Mouse (Mus musculus): ENCODE results near the gene Adgrb2.

Gene Adgrb2

DNA sequence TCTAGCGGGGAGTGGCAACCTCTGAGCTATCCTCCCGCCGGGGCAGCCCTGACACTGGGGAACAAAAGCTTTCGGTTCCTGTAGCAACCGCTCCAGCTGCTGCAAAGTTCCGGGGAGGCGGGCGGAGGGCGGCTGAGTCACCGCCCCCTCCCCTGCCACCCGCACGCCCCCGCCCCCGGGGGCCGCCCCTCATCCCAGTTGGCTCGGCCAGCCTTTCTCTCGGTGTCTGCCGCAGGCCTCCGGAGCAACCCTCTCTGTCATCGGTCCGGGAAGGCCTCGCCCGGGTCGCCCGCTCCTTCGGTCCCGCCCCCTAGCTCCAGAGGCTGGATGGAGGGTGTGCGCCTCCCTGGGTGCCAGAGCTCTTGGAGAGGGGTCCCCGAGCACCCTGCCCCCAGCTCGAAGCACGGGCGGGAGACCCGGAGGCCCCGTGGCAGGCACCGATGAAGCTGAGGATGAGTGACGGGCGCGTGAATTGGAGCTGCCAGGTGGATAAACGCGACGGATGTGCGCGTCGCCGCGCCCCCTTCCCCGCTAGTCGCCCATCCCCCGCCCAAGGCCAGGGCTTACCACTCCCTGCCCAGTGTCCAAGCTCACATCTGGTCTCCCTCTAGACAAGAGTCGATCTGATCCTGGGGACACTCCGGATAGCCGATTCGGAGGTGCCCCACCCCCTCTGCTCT is 3.3 kb downstream of the Adgrb2 start:
- no peak for DNase-seq (ENCODE audit: low read depth)

DNA sequence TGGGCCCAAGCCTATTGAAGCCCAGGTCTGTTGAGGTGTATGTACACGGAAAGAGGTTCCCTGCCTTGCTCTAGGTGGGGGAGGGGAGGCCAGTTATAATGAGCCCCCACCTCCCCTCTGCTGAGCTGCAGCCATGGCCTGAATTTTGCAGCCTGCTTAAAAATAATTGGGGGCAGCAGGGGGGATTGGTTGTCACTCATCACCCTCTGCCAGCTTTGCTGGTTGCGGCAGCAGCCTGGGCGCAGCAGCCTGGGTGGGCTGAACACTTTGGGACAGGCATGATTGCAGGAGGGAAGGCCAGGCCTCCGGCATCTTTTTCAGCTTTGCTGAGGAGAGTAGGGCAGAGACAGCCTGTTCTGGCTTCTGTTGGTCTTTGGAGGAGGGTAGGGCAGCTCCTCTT is 5.3 kb downstream of the Adgrb2 start:
- DNase-seq (ENCODE audit: low read depth) = no peak

DNA sequence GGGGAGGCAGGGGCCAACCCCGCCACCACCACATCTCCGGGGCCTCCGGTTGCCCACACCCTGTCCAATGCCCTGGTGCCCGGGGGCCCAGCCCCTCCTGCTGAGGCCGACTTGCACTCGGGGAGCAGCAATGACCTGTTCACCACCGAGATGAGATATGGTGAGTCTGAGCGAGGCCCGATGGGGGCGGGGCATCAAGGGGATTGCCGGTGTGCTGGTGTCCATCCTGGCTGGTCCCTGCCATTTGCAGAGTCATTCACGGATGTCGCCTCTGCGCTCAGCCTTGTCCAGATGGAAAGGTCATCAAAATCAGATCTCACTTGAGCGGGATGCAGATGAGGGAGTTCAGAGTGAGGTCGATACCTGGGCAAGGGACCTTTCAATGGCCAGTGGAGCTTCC is 8.1 kb downstream of the Adgrb2 start:
- DNase-seq (ENCODE audit: low read depth) = no peak

DNA sequence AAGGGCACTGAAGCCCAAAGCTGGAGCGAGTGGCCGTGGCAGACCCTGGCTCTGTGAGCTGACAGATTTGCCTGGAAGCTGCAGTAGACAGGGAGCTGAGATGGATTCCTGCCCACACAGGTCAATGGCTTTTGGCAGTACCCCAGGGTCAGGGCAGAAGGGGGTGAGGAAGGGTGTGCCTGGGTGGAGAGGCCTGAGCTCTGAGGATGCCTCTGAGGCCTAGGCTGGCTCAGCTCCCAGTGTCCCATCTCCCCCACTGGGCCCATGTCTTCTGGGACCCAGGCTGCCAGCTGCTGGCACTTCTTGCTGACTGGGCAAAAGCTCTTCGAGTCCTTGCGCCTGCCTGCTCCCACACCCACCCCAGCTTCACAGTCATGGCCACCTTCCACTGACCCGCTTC is 8.5 kb downstream of the Adgrb2 start:
- DNase-seq (ENCODE audit: low read depth) = no peak

DNA sequence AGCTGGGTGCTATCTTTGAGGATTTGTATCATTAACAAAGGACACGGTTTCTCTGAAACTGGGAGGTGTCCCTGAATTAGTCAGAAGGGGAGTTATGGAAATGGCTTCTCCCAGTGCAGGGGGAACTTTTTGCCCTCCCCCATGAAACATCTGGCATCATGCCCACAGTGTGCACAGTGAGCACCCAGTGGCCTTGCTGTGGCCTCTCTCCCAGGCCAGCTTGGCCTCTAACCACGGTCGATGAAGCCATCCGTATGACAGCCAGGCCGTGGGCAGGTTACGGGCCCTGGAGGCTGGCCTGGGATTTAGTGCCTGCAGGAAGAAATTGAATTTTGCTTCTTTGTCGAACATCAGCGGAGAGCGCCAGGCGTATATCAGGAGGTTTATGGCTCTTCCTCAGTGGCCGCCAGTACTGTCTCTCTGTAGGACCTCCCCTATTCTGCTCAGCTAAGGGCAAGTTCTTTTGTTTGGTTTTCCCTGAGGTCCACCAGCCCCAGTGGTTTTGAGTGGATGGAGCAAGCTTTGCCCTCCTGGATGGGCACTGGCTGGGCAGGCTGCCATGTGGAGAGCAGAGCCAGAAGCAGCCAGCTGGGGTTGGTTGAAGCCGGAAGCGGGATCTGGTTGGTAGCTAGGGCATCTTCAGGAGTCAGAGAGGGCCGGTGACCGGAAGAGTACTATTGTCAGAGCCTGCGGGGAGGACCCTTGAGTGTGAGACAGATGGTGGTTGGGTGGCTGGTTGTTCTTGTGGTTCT is 9.4 kb downstream of the Adgrb2 start:
- DNase-seq (ENCODE audit: low read depth) = no peak

DNA sequence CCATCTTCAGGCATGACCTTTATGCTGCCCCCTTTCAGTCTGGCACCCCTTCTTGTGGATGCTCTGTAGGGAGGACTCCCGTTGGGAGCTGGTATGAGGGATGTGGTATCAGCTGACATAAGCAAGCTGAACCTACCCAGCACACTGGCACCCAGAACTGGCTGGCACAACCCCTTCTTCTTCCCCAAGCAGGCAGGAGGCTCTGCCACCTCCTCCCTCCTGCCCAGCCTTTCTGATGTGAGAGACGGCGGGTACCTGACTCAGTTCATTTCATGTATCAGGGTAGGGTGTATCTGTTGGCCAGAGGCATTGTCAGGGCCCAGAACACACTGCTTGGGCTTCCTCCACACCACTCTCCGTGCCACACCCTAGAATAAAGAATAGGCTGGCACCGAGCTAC is 10.1 kb downstream of the Adgrb2 start:
- DNase-seq (ENCODE audit: low read depth) = no peak

DNA sequence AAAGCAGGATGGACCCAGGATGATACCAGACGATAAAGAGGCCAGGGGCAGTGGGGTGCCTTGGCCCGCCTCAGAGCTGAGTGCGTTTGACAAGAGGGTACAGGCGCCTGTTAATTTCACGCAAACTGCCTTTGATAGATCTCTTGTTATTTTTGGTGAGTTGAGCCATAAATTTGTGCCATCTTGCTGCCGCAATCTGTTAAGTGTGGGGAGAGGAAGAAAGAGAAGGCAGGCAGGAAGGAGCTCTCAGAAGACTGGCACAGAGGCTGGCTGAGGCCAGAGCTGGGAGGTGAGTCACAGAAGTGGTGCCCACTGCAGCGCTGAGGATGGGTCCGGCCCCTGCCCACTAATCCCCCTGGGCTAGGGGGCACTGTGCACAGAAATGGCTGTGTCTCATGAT is 10.6 kb downstream of the Adgrb2 start:
- DNase-seq (ENCODE audit: low read depth) = no peak

DNA sequence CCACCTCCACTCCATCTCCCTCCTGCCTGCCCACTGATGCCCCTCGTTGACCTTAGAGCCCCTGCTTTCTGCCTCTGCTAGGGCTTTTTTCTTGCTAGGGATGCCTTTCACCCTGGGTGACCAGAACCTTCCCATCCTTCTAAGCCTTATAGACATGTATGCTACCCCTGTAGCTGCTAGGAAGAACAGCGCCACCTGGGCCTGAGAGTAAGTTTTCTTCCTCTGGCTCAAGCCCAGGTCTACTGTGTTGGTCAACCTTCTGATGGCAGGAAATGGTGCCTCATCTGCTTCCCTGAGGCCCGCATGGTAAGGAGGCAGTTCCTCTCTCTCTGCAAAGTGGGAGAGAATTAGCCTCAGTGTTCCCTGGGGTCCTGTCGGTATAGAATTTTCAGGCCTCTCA is 11.3 kb downstream of the Adgrb2 start:
- no peak for DNase-seq (ENCODE audit: low read depth)

DNA sequence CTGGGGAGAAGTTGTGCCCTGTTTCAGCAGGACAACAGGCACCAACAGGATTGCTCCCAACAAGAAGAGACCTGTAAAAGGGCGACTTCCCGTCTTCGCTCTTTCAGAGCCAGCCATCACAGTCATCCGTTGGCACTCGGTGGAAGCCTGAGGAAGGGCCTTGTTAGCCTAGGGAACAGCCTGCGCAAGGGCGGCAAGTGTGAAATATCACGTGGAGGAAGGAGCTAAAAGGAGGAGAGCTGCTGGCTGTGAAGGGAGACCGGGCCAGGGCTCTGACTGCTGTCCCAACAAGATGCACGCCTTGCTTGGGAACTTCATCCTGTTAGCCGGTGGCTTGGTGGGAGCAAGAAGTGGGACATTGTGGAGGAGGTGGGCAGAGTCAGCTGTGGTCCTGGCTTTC is 13.5 kb downstream of the Adgrb2 start:
- no peak for DNase-seq (ENCODE audit: low read depth)

DNA sequence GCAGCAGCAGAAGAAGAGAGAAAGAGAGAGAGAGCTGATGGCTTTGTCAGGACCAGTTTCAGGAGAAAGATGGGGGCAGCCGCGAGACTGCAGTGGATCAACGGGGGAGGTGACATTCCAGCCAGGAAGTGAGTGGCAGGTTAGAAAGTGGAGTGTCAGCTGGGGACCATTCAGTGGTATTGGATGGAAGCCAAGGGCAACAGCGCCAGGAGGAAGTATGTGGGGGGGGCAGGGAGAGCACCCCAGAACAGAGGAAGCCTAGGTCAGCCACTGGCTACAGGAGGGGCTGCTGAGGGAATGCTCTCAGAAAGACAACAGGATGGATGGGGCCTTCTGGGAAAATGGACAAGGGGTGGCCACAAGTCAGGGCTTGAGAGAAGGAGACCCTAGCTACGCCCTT is 17.0 kb downstream of the Adgrb2 start:
- no peak for DNase-seq (ENCODE audit: low read depth)

DNA sequence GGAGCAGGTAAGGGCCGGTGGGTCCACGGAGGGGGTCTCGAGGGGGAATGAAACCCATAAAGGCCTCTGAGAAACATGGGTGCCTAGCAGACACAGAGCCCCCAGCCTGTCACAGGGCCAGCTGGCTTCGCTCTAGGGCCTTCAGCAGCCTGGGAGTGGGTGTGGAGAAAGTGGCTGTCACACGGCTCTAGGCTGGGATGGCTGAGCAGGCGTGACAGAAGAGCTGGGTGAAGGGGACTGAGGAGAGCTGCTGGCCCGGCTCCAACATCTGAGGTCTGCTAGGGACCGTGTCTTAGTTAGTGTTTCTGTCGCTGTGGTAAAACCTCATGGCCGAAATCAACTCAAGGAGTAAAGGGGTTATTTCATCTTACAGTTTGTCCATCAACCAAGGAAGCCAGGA is 17.5 kb downstream of the Adgrb2 start:
- DNase-seq (ENCODE audit: low read depth) = no peak

DNA sequence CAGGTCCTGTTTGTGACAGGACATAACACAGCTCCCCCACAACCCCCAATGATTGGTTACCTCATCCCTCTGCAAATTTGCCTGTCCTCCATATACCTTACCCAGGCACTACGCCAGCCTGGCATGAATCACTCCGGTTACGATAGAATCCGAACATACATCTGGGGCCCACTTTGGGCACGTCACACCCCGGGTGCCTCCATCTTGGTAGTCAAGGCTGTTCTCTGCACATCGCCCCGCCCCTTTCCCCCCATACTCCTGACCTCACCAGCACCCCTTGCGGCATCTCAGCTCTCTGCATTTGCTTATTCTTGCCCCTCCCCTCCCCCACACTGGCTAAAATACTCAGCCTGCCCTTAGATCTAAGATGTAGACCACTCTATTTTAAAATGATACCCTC is 20.9 kb downstream of the Adgrb2 start:
- DNase-seq (ENCODE audit: low read depth) = no peak

DNA sequence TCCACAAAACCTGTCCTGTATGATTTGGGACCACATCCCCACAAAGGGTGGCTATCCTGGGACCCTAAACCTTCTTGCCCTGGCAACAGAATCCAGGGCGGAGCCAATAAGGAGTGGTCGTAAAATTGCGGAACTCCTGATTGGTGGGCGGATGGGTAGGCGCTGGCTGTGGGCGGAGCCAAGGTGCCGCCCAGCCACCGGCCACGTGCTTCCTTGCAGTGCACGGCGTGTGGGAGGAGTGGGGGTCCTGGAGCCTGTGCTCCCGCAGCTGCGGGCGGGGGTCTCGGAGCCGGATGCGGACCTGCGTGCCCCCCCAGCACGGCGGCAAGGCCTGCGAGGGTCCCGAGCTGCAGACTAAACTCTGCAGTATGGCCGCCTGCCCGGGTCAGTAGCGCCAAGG is 21.9 kb downstream of the Adgrb2 start:
- DNase-seq (ENCODE audit: low read depth) = no peak

DNA sequence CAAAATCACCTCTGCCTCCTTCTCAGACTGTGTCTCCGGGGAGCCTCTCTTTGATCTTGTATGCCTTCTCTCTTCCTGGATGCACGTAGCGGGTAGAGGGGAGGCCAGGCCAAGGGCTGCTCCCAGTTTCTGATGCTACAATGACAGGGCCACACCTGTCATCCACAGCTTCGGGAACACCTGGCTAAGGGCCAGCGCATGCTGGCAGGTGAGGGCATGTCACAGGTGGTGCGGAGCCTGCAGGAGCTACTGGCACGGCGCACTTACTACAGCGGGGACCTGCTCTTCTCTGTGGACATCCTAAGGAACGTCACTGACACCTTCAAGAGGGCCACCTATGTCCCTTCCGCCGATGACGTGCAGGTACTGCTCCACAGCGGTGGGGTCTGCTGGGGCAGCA is 24.4 kb downstream of the Adgrb2 start:
- DNase-seq (ENCODE audit: low read depth) = no peak

DNA sequence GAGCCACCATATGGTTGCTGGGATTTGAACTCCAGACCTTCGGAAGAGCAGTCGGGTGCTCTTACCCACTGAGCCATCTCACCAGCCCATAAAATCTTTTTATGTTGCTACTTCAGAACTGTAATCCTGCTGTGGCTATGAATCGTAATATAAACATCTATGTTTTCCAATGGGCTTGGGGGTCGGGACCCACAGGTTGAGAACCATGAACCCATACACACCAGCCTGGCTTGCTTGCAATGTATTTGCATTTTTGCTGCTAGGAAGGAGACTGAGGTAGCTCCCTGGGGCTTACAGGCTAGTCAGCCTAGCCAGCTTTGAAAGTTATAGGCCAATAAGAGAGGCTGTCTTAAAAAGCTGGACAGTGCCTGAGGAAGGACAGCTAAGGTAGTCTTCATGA is 26.1 kb downstream of the Adgrb2 start:
- no peak for DNase-seq (ENCODE audit: low read depth)

DNA sequence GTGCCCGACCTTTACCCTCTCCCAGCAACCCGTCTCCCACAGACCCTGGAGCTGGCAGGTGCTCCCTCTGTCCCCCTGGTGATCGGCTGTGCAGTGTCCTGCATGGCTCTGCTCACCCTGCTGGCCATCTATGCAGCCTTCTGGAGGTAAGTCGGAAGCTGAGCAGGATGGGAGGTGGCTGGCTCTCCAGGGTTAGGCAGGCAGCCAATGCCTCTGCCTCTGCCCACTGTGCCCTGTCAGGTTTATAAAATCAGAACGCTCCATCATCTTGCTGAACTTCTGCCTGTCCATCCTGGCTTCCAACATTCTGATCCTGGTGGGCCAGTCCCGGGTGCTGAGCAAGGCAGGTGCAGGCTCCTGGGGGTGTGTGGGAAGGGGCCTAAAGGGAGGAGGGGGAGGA is 27.6 kb downstream of the Adgrb2 start:
- no peak for DNase-seq (ENCODE audit: low read depth)

DNA sequence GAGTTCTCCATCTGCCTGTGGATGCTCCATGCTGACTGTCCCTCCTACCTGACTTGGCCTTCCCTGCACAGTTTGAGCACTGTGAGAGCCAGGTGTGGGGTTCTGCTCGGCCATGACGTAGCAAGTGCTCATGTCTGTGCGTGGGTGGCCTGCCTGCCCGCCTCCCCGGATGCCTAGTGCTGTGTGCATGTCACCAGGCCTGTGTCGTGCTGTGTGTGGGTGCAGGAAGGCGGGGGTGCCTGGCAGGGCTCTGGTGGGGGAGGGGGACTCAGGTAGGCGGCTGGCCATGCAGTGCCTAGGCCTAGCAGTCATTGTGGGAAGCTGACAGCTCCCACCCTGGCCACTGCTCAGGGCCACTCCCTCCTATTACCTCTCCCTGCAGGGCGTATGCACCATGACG is 28.4 kb downstream of the Adgrb2 start:
- no peak for DNase-seq (ENCODE audit: low read depth)

DNA sequence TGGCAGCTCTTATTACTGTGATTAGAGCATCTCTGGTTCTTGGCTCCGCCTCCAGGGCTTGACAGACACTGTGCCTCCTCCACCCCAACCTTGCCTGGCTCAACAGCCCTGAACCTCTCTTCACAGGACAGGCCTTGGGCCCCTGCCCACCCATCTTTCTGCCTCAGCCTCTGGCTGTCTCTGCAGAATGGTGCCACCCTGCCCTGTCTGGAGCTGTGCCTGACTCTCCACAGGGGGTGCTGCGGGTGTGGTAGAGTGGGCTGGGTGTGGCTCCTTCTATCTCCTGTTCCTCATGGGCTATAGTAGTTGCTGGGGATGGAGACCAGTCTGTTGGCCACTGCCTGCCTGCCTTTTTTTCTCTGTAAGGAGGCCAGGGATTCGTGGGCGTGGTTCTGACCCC is 31.3 kb downstream of the Adgrb2 start:
- DNase-seq (ENCODE audit: low read depth) = no peak

DNA sequence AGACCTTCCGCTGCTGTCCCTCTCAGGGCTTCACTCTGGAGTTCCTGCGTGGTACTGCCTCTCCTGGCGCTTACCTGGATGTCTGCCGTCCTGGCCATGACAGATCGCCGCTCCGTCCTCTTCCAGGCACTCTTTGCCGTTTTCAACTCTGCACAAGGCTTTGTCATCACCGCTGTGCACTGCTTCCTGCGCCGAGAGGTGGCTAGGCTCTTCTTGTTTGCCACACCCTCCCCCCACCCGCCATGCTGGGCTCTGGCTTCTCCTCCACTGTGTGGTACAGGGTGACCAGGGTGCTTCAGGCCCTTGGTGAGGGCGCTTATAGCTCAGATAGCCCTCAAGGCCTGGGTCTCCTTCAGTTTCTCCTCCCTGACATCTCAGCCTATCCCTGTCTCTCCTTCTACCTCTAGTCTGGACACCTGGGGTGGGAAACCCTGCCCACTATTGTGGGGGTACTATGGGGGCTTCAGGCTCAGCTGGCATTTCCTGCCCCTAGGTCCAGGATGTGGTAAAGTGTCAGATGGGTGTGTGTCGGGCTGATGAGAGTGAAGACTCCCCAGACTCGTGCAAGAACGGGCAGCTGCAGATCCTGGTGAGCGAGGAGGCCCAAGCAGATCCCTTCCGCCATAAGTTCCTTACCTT is 32.5 kb downstream of the Adgrb2 start:
- DNase-seq (ENCODE audit: low read depth) = no peak

DNA sequence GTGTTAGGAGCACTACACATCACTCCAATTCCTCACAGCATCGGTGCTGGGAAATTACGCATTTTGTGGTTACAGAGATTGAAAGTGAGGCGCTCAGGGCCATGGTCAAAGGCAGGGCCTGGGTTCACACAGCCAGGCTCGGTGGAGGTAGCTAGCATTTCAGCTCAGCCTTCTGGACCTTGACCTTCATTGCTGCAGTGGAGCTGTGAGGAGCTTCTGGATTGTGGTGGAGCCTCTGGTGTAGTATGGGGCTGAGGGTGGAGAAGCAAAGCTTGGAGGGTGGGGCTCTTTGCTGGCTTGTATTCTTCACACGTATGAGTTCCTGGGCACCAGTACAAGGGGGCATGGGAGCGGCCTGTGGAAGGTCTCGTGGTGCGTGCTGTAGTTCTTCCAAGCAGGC is 38.3 kb downstream of the Adgrb2 start:
- DNase-seq (ENCODE audit: low read depth) = no peak

DNA sequence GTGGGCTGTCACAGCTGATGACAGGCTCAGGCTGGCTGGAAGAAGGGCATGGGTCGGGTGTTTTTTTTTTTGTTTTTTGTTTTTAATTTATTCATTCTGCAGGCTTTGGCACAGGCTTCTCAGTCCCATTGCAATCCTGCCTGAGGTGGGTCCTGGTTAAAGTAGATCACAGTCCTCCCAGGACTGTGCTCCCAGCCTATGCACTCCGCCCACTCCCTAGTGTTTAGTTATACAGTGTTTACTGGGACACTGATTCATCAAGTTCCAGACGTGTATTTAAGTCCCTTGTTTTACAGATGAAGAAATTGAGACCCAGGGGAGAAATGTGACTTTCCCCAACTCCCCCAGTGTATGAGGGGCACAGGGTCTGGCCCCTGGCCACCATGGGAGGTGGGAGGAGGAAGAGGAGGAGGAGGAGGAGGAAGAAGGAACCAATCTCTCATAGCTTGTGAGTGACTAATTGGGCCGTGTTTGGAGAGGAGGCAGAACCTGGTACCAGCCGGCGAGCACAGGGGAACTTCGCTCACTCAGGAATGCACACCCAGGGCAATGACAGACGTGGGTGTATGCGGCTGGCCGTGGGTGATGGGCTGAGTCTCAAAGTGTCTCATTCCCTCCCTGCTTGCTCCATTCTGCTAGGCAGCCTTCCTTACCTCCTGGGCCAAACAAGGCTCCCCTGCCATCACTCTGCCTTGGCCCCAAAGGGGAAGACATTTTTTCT is 39.0 kb downstream of the Adgrb2 start:
- no peak for DNase-seq (ENCODE audit: low read depth)

DNA sequence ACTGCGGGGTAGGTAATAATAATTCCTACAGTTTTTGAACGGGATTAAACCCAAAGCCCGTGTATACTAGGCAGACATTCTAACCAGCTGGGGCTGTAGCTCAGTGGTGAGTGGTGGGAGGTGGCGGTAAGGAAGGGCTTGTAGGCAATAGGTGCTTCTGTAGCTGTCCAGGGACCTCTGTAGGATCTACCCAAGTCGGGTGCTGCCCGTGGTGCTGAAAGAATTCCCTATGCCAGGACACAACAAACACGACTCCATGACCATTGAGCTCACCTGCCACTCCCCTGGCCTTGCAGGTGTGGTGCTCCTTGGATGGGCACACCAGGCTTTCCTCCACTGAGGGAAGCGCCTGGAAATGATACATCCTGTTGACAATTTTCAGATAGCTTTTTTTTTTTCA is 40.9 kb downstream of the Adgrb2 start:
- no peak for DNase-seq (ENCODE audit: low read depth)

DNA sequence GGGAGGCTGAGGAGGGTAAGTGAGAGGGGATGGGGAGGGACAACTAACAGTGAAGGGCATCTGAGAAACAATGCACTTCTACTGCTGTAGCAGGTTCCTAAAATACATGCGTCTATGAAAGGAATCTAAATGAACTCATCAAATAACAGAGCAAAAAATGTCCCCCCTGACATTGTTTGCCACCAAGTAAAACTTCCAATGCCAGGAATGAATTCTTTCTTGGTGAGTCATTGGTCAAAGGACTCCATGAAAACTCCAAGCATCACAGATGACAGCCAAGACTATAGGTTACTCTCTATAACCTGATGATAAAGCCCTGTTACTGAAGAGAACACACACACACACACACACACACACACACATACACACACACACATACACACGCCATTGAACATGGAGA is 46.5 kb downstream of the Adgrb2 start:
- DNase-seq (ENCODE audit: low read depth) = no peak

All from c-Kit-positive CD71-negative TER-119-negative erythroid progenitor cells, embryonic 14.5 days (primary cell).